Mouse (Mus musculus): ENCODE results near the gene Birc2. TPM values are rescaled to one million over a fixed set of nuclear protein-coding genes. Genes with fewer than 3 reads are reported as not detected.
"Not testable (repeated sequence)": the region's sequence is repeated elsewhere in the genome, so short reads cannot be mapped to it uniquely, and the experiment has no call there.

Birc2 gene
- total and polyA plus RNA-seq, 3 experiments: 14.3 to 64.3 (median 50.9) TPM

DNA sequence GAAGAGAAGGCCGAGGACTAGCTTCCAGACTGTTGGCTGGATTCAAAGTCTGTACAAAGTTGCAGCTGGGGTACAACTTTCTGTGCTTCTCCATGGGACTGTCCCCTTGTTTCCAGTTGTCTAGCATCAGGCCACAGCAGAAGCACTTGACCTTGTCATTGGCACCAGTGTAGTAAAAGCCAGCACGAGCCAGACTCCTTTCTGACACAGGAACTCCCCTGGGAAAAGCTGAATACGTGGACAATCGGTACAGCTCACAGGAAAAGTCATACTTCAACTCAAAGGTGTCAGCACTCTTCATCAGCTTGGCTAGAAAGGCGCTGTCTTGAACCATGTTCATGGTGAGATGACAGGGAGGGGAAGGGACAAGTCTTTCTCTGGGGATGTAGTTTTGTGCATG lies 24.1 kb upstream of the Birc2 start:
- no peaks in the 10 kb centered on the region for H3K27me3 ChIP-seq (ENCODE audit: insufficient read depth, low read length)
- peaks cover 60% of the 10 kb centered on the region for H3K36me3 ChIP-seq (replicated peaks)
- H3K9me3 ChIP-seq (replicated peaks): no peaks in the 10 kb centered on the region
- ATAC-seq (ENCODE audit: extremely low read depth, insufficient number of reproducible peaks, low FRiP score, poor library complexity, severe bottlenecking): no peak
- H3K4me1 ChIP-seq (ENCODE audit: insufficient read depth, low read depth, low read length): peaks cover 25% of the 10 kb centered on the region
- no peak for DNase-seq (ENCODE audit: low spot score)
- TF ChIP-seq GATA2 (IDR thresholded peaks at IDR 0.05; ENCODE audit: borderline replicate concordance, low read depth, low read length) (no peak), GATA1 (IDR thresholded peaks at IDR 0.05; ENCODE audit: borderline replicate concordance, low read length) (no peak), TAL1 (conservative IDR thresholded peaks at IDR 0.05; ENCODE audit: low read depth, low read length) (no peak), CTCF (IDR thresholded peaks at IDR 0.05; ENCODE audit: low read depth, low read length) (no peak), POLR2AphosphoS5 (IDR thresholded peaks at IDR 0.05; ENCODE audit: insufficient replicate concordance, low read depth, low read length) (no peak)
- no peak overlapping the region for H3K4me3 ChIP-seq (ENCODE audit: low read depth, low read length)

GRCm38 (mm10) chr9:7855912-7856311 lies 19.0 kb upstream of the Birc2 start:
- H3K36me3 ChIP-seq (replicated peaks): peaks cover 68% of the 10 kb centered on the region
- TF ChIP-seq POLR2AphosphoS5 (IDR thresholded peaks at IDR 0.05; ENCODE audit: insufficient replicate concordance, low read depth, low read length) (no peak), CTCF (IDR thresholded peaks at IDR 0.05; ENCODE audit: low read depth, low read length) (no peak), GATA1 (IDR thresholded peaks at IDR 0.05; ENCODE audit: borderline replicate concordance, low read length) (no peak), TAL1 (conservative IDR thresholded peaks at IDR 0.05; ENCODE audit: low read depth, low read length) (no peak), GATA2 (IDR thresholded peaks at IDR 0.05; ENCODE audit: borderline replicate concordance, low read depth, low read length) (no peak)
- peaks cover 3% of the 10 kb centered on the region; the same call in 1 of the 2 replicates for H3K4me1 ChIP-seq (ENCODE audit: insufficient read depth, low read depth, low read length)
- H3K27me3 ChIP-seq (ENCODE audit: insufficient read depth, low read length): no peaks in the 10 kb centered on the region
- DNase-seq (ENCODE audit: low spot score) (no peak), ATAC-seq (ENCODE audit: extremely low read depth, insufficient number of reproducible peaks, low FRiP score, poor library complexity, severe bottlenecking) (no peak)
- H3K4me3 ChIP-seq (ENCODE audit: low read depth, low read length): no peak overlapping the region
- H3K9me3 ChIP-seq (replicated peaks): no peaks in the 10 kb centered on the region

GRCm38 (mm10) chr9:7855374-7855773 lies 18.5 kb upstream of the Birc2 start:
- no peak for DNase-seq (ENCODE audit: low spot score)
- no peak for ATAC-seq (ENCODE audit: extremely low read depth, insufficient number of reproducible peaks, low FRiP score, poor library complexity, severe bottlenecking)
- TF ChIP-seq GATA2 (IDR thresholded peaks at IDR 0.05; ENCODE audit: borderline replicate concordance, low read depth, low read length): no peak
- TF ChIP-seq GATA1 (IDR thresholded peaks at IDR 0.05; ENCODE audit: borderline replicate concordance, low read length): no peak
- TF ChIP-seq TAL1 (conservative IDR thresholded peaks at IDR 0.05; ENCODE audit: low read depth, low read length): no peak
- H3K4me1 ChIP-seq (ENCODE audit: insufficient read depth, low read depth, low read length): peaks cover 2% of the 10 kb centered on the region; the same call in 1 of the 2 replicates
- no peaks in the 10 kb centered on the region for H3K9me3 ChIP-seq (replicated peaks)
- H3K27me3 ChIP-seq (ENCODE audit: insufficient read depth, low read length): no peaks in the 10 kb centered on the region
- no peak overlapping the region for H3K4me3 ChIP-seq (ENCODE audit: low read depth, low read length)
- peaks cover 68% of the 10 kb centered on the region for H3K36me3 ChIP-seq (replicated peaks)

GRCm38 (mm10) chr9:7854196-7854595 lies 17.3 kb upstream of the Birc2 start:
- not testable (repeated sequence) for DNase-seq (ENCODE audit: low spot score); ATAC-seq (ENCODE audit: extremely low read depth, insufficient number of reproducible peaks, low FRiP score, poor library complexity, severe bottlenecking); H3K27me3 ChIP-seq (ENCODE audit: insufficient read depth, low read length); H3K4me3 ChIP-seq (ENCODE audit: low read depth, low read length); H3K9me3 ChIP-seq (replicated peaks); H3K4me1 ChIP-seq (ENCODE audit: insufficient read depth, low read depth, low read length)
- peaks cover 69% of the 10 kb centered on the region for H3K36me3 ChIP-seq (replicated peaks)

DNA sequence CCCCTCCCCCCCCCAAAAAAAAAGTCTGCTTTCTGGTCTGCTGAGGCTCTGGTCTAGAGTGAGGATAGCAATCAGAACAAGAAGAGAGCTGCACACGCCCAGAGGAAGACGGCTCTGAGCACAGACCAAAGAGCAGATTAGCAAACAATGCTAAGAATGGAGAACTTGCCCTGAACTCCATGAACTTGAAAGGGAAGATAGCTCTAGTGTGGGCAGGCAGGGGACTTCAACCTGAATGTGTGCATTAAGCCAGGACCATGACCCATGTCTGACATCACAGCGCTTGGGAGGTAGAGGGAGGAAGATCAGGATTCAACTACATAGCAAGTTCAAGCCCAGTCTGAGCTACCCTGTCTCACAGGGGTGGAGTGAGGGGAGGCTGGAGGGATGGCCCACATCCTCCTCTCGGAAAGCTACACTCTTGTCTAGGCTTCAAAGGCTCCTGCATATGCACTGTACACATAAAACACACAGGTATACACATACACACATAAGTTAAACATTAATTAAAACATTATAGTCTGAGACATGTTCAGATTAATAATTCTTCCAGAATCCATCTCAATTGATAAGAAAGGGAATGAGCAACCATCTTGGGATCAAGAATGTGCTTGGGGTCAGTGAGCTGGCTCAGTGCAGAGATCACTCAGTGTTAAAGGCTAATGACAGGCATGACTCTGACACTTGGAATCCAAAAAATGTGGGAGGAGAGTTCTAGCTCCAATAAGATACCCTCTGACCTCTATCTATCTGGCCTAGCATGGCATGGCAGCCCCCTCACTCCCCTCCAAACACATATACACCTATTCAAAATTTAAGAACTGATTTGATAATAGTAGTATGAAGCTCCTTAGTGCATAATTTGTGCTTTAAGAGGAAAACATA lies 15.7 kb upstream of the Birc2 start:
- Histone ChIP-seq H3K9me3 (replicated peaks) (no peaks in the 10 kb centered on the region), H3K36me3 (replicated peaks) (peaks cover 72% of the 10 kb centered on the region), H3K27me3 (ENCODE audit: insufficient read depth, low read length) (no peaks in the 10 kb centered on the region), H3K4me1 (ENCODE audit: insufficient read depth, low read depth, low read length) (peaks cover 2% of the 10 kb centered on the region; the same call in 1 of the 2 replicates), H3K4me3 (ENCODE audit: low read depth, low read length) (no peak overlapping the region)
- DNase-seq (ENCODE audit: low spot score): no peak
- TF ChIP-seq GATA2 (IDR thresholded peaks at IDR 0.05; ENCODE audit: borderline replicate concordance, low read depth, low read length): no peak
- no peak for TF ChIP-seq GATA1 (IDR thresholded peaks at IDR 0.05; ENCODE audit: borderline replicate concordance, low read length)
- TF ChIP-seq POLR2AphosphoS5 (IDR thresholded peaks at IDR 0.05; ENCODE audit: insufficient replicate concordance, low read depth, low read length): no peak
- no peak for TF ChIP-seq TAL1 (conservative IDR thresholded peaks at IDR 0.05; ENCODE audit: low read depth, low read length)
- TF ChIP-seq CTCF (IDR thresholded peaks at IDR 0.05; ENCODE audit: low read depth, low read length): no peak
- no peak for ATAC-seq (ENCODE audit: extremely low read depth, insufficient number of reproducible peaks, low FRiP score, poor library complexity, severe bottlenecking)

DNA sequence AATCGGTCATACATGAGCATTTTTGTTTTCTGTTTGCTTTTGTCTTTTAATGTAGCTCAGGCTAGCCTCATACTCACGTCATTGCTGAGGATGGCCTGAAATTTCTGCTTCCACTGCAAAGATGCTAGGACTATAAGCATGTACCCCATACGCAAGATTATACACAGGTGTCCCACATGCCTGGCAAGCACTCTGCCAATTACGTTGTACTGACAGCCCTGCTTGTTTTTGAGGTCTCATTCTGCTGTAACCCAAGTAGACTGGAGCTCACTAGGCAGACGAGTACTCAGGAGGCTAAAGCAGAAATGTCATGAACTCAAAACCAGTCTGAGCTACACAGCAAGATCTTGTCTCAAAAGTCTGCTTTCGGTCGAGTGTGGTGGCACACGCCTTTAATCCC lies 15.0 kb upstream of the Birc2 start:
- Histone ChIP-seq H3K36me3 (replicated peaks) (peaks cover 69% of the 10 kb centered on the region), H3K4me3 (ENCODE audit: low read depth, low read length) (no peak overlapping the region), H3K27me3 (ENCODE audit: insufficient read depth, low read length) (no peaks in the 10 kb centered on the region), H3K9me3 (replicated peaks) (no peaks in the 10 kb centered on the region), H3K4me1 (ENCODE audit: insufficient read depth, low read depth, low read length) (peaks cover 3% of the 10 kb centered on the region; the same call in 1 of the 2 replicates)
- no peak for TF ChIP-seq TAL1 (conservative IDR thresholded peaks at IDR 0.05; ENCODE audit: low read depth, low read length)
- TF ChIP-seq POLR2AphosphoS5 (IDR thresholded peaks at IDR 0.05; ENCODE audit: insufficient replicate concordance, low read depth, low read length): no peak
- TF ChIP-seq CTCF (IDR thresholded peaks at IDR 0.05; ENCODE audit: low read depth, low read length): no peak
- no peak for DNase-seq (ENCODE audit: low spot score)
- ATAC-seq (ENCODE audit: extremely low read depth, insufficient number of reproducible peaks, low FRiP score, poor library complexity, severe bottlenecking): no peak

Data from G1E (cell line).